Mouse (Mus musculus) ZHBTc4 (cell line): ENCODE data around the gene Jmjd1c.

Experiments used
- DNase-seq: peaks from one replicate; pipeline ENCODE4 v3.0.0-alpha.2; 2011; ENCODE audit warnings: low read depth, low spot score

The Jmjd1c gene

DNA sequence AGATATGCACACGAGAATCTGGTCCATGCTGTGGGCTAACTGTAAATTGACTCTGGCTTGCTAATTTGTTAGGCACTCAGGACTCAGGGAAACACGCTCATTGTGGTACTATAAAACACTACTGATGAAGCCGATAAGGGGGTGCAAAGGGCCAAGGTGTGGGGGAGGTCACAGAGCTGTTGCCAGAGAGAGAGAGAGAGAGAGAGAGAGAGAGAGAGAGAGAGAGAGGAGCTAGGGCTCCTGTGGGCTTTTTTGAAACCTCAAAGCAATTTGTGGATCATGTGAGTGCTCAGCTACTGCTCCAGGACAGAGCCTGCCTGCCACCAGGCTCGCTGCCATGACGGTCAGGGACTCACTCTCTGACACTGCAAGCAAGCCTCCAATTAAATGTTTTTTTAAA is 202.9 kb downstream of the Jmjd1c start:
- peak; percentile 21 for DNase-seq

DNA sequence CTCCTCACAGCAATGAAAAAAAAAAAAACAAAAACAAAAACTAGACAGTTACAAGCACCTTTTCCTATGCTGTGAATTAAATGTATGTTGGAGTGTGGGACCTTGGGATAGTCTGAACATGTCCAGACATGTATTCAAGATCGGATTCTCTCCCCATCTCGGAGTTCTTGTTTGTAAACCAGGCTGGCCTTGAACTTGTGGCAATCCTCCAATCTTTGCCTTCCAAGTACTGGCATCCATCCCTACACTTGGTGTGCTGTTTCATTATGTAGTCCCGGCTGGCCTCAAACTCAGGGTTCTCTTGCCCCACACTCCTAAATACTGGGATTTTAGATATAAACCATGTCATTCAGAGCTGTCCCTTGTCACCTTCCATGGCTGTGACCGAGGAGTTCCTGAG is 203.4 kb downstream of the Jmjd1c start:
- DNase-seq: peak; percentile 25

DNA sequence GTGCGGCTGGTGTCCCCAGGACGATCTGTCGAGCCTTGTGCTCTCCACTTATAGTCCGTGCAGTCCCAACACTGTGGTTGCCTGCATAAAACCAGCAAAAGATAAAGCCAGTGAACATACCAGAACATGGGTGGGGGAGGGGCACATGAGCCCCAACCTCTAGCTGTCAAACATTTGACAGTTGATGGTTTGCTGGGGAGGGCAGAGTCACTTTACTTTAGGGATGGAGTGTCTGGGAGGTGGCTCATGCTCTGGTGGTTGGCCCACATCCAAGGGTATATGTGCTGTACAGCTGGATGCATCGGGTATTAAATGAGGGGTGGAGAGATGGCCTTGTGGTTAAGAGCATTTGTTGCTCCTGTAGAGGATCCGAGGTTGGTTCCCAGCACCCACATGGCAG is 205.1 kb downstream of the Jmjd1c start:
- no peak for DNase-seq

DNA sequence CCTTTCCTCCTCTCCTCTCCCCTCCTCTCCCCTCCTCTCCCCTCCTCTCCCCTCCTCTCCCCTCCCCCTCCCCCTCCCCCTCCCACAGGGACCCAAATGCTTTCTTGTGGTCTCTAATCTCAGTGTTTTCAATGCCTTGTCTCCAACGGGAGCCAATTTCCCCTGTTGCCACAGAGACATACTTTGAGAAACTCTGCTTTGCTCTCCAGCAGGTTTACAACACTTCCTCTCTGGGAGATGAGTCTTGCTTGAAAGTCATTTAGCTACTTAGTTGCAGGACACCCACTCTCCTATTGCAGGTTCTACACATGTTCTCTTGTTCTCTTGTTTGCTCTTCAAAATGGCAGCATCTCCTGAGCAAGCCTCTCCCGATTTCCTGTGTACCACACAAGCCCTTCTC is 206.4 kb downstream of the Jmjd1c start:
- no peak for DNase-seq
